Mouse (Mus musculus) stomach, embryonic 16.5 days (tissue): Measurements from ENCODE around the gene Spc24. TPM values are rescaled to one million over a fixed set of nuclear protein-coding genes. Genes with fewer than 3 reads are reported as not detected.
A peak's percentile ranks its signal among the peaks of the same experiment; 100 is the strongest.
"Not testable (repeated sequence)": the region's sequence is repeated elsewhere in the genome, so short reads cannot be mapped to it uniquely, and the experiment has no call there.

ENCODE experiments used
- ATAC-seq: fragments of 200-750 bp; cut with Nextera tagmentation; 2 replicates; pipeline ENCODE4 v1.8.0; 2017; ENCODE audit warnings: moderate number of reproducible peaks, moderate TSS enrichment; ENCODE audit not compliant: insufficient read depth, low FRiP score
- H3K27ac ChIP-seq: fragments of 300-500 bp; sonication (generic); 2 replicates; pipeline ENCODE4 v1.5.1; 2014; ENCODE audit warnings: low read length
- H3K27me3 ChIP-seq: fragments of 300-500 bp; sonication (generic); 2 replicates; pipeline ENCODE4 v1.6.1; 2014; ENCODE audit warnings: low read length, control low read depth, mixed read lengths; ENCODE audit not compliant: control insufficient read depth, insufficient read depth
- H3K36me3 ChIP-seq: fragments of 300-500 bp; sonication (generic); 2 replicates; pipeline ENCODE4 v1.6.1; 2014; ENCODE audit warnings: low read length; ENCODE audit not compliant: control insufficient read depth, insufficient read depth
- H3K4me1 ChIP-seq: fragments of 300-500 bp; sonication (generic); 2 replicates; pipeline ENCODE4 v1.6.1; 2014; ENCODE audit warnings: low read length, control low read depth, mixed read lengths; ENCODE audit not compliant: control insufficient read depth, insufficient read depth
- H3K4me2 ChIP-seq: fragments of 300-500 bp; sonication (generic); 2 replicates; pipeline ENCODE4 v1.6.1; 2014; ENCODE audit warnings: low read depth, low read length, mixed read lengths
- H3K4me3 ChIP-seq: fragments of 300-500 bp; sonication (generic); replicated peaks from 2 replicates; pipeline ENCODE4 v1.5.1; 2014; ENCODE audit warnings: mild to moderate bottlenecking, low read length
- H3K9ac ChIP-seq: fragments of 300-500 bp; sonication (generic); 2 replicates; pipeline ENCODE4 v1.6.1; 2014; ENCODE audit warnings: low read length
- H3K9me3 ChIP-seq: fragments of 300-500 bp; sonication (generic); replicated peaks from 2 replicates; pipeline ENCODE4 v1.6.1; 2016; ENCODE audit warnings: low read length, control low read depth; ENCODE audit not compliant: control insufficient read depth
- WGBS: fragments of 180-500 bp; shearing (Covaris S2); extraction: QIAGEN DNeasy Blood & Tissue Kit; methylation state at CpG from one replicate; pipeline ENCODE4 v1.1.7; 2014; 5-methylcytosine and 5-hydroxymethylcytosine counted together
- polyA plus RNA-seq: library from polyadenylated mRNA; unstranded; fragments of >200 nt; fragmentation: Nextera tagmentation; extraction: Ambion mirVana; gene quantifications from 2 replicates; pipeline ENCODE4 v1.2.1, GENCODE M21; 2015

The Spc24 gene
- polyA plus RNA-seq, 1 experiment from 2014 or later, result 87.5 TPM

DNA sequence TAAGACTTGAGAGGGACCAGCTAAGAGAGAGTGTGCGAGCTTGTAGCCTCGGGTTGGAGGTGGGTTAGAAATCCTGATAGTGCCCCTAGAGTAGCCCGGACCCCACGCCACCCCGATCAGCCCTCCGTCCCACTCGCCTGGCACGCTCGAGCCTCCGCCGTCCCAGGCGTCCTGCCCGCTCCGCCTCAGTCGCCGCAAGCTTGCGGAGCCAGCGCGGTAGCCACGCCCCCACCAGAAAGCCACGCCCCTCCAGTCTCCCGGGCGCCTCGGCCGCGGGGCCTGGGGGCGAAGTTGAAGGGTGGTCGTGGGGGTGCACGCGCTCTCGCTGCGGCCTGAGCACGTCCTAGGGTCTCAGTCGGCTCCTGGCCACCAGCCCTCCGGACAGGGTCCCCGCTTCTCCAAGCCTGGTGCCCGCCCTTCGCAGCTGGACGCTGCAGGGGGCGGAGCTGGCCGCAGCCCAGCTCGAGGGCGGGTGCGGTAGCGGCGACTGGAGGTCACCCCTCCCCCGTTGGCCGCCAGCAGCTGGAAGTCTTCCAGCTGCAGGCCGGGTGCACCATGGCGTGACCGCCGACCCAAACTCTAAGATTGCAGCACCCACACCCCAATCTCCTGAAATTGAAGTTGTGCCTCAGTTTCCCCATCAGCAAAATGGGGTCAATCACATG, 38.4 kb upstream of the Spc24 start, which contains the start of gene Kank2:
Gene Kank2, minus strand, starts transcription at position 400 of the 665 bp plus-strand sequence.
- Histone ChIP-seq H3K4me2 (peak within 1 kb of the TSS; percentile 64), H3K36me3 (peaks cover 14% of the 10 kb centered on the region), H3K27ac (peak within 1 kb of the TSS; percentile 94), H3K4me1 (peaks cover 19% of the 10 kb centered on the region), H3K9me3 (no peaks in the 10 kb centered on the region), H3K27me3 (no peaks in the 10 kb centered on the region), H3K4me3 (peak within 1 kb of the TSS; percentile 83), H3K9ac (peak within 1 kb of the TSS; percentile 94)
- ATAC-seq, result peak; percentile 82
- under 1% methylated on average over 52 of the region's 52 CpGs for WGBS

DNA sequence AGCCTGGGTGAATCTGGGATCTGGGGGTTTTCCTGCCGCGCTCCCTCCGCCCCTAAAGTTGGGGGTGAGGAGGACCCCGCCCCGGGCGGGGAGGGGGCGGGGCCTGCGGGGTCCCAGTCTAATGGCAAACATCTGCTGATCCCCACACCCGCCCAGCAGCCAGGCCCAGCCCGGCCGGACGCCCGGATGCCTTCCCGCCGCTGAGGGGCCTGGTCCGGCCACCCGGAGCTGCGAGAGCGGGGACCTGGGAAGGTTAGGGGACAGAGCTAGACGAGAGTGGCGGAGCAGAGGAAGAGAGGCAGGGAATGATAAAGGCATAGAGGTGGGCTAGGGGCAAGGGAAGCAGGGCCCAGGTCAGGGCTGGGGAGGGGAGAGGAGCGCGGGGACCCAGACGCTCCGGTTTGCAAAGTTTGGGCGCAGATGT, 37.8 kb upstream of the Spc24 start:
- Histone ChIP-seq H3K4me3 (peak overlapping the region; percentile 83), H3K27ac (peak overlapping the region; percentile 94), H3K4me2 (peak overlapping the region; percentile 64), H3K9ac (peak overlapping the region; percentile 94), H3K27me3 (no peaks in the 10 kb centered on the region), H3K9me3 (no peaks in the 10 kb centered on the region), H3K36me3 (peaks cover 14% of the 10 kb centered on the region), H3K4me1 (peaks cover 25% of the 10 kb centered on the region)
- 0% methylated on average over 26 of the region's 26 CpGs for WGBS
- peak; percentile 71 for ATAC-seq

DNA sequence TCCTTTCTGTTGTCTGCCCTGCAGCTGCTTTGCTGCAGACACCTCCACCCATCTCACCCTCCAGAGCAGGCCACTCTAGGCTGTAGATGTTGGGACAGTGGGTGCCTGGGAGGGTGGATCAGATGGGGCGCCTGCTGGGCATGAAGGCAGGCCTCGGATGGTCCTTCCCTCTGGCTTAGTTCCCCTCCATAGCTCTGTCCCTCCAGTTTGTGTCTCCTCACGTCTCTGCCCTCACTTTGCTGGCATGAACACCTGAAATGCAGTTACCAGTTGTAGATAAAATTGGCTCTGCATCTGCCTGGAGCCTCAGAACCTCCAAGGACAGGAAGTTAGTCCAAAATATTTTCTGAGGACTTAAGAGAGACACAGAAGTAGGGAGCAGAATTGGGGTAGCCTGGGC, 36.8 kb upstream of the Spc24 start:
- peak overlapping the region; percentile 64 for H3K4me2 ChIP-seq
- ATAC-seq, result no peak
- no peaks in the 10 kb centered on the region for H3K9me3 ChIP-seq
- H3K27ac ChIP-seq, result peak overlapping the region; percentile 94
- H3K27me3 ChIP-seq, result no peaks in the 10 kb centered on the region
- H3K4me3 ChIP-seq, result peak overlapping the region; percentile 83
- 58% methylated on average over 3 of the region's 3 CpGs for WGBS
- peaks cover 14% of the 10 kb centered on the region for H3K36me3 ChIP-seq
- peaks cover 35% of the 10 kb centered on the region for H3K4me1 ChIP-seq
- peak overlapping the region; percentile 94 for H3K9ac ChIP-seq

DNA sequence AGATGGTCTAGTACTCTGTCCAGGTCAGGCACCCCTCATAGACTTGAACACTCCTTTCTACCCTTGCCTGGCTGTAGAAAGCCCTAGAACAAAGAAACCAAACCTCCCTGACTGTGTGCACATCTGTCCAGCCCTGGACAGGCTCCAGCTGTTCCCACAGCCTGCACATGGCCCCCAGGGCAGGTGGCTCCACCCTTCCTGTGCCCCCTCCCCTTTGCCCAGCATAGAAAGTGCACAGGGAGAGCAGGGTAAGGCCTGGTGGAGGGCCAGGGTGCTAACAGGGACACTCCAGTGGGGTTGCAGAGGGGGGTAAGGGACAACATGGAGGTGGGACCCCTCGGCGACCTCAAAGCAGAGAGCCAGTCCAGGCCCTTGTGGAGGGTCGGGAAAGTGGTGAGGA, 36.2 kb upstream of the Spc24 start:
- Histone ChIP-seq H3K4me2 (peak overlapping the region; percentile 64), H3K36me3 (peaks cover 14% of the 10 kb centered on the region), H3K4me1 (peaks cover 40% of the 10 kb centered on the region), H3K4me3 (peak overlapping the region; percentile 83), H3K27ac (peak overlapping the region; percentile 60), H3K27me3 (no peaks in the 10 kb centered on the region), H3K9ac (peak overlapping the region; percentile 94), H3K9me3 (no peaks in the 10 kb centered on the region)
- ATAC-seq, result no peak
- 30% methylated on average over 3 of the region's 3 CpGs for WGBS

DNA sequence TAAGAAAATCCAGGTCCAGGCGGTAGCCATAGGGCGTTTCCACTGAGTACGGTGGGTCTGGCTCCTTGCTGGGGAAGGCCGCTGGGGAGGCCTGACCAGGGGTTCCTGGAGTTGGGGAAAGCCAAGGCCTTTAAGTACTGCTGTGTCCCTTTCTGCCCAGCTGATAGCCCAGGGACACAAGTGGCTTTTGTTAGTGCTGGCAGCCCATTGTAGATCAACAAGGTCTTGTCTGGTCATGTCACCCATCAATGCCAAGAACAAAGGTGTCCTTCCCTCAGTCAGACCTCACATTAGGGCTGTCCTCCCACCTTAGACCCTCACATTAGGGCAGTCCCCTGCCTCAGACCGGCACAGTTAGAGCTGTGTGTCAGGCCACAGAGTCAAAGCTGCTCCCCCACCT, 35.5 kb upstream of the Spc24 start:
- Histone ChIP-seq H3K36me3 (peaks cover 10% of the 10 kb centered on the region), H3K9me3 (no peaks in the 10 kb centered on the region), H3K27me3 (no peaks in the 10 kb centered on the region), H3K4me2 (peak overlapping the region; percentile 64; the same call in 1 of the 2 replicates), H3K9ac (peak overlapping the region; percentile 94), H3K4me3 (0 out of 2 replicates have a peak overlapping the region, but pooled peaks have one; percentile 83), H3K27ac (no peak overlapping the region), H3K4me1 (peaks cover 40% of the 10 kb centered on the region)
- WGBS, result 72% methylated on average over 5 of the region's 5 CpGs
- no peak for ATAC-seq

DNA sequence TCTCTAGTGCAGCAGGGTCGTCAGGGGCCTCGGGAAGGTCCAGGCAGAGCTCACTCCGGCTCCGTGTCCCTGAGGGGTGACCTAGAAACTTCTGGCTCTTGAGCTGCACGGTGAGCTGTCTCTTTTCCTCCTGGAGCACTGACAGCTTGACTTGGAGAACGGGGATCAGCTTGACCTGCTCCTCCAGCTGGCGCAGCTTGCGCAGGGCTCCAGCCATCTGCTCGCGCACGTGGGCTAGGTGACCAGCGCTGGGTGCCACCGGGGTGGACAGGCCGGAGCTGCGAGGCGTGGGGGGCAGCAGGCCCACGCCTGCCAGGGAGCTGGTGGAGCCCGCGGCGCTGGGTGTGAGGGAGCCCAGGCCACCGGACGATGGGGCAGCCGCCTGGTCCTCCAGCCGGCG, 34.8 kb upstream of the Spc24 start:
- no peak overlapping the region for H3K4me3 ChIP-seq
- H3K4me2 ChIP-seq, result no peak overlapping the region
- no peak for ATAC-seq
- no peak overlapping the region for H3K27ac ChIP-seq
- H3K36me3 ChIP-seq, result peaks cover 10% of the 10 kb centered on the region
- H3K27me3 ChIP-seq, result no peaks in the 10 kb centered on the region
- H3K9me3 ChIP-seq, result no peaks in the 10 kb centered on the region
- WGBS, result 93% methylated on average over 25 of the region's 25 CpGs
- no peak overlapping the region for H3K9ac ChIP-seq
- peaks cover 40% of the 10 kb centered on the region for H3K4me1 ChIP-seq

DNA sequence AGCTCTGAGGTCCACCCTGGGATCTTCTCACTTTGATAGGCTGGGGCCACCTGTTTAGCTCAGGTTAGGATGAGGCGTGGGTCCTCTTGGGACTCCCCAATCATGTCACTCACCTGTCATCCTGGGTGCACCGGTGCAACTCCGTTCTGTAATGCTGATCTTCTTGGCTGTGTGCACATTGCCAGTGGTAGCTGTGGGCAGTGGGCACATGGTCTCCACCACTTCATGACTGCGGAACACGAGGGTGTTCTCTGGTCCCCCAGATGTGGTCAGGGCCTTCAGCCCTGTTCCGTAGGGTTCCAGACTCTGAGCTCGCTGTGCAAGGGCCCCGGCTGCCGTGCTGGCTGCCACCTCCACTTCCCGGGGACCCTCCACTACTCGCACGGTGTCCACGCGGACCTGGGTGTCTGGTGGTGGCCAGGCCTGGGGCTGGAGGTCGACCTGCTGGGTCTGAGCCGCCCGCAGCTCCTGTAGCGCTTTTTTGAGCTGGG, 34.3 kb upstream of the Spc24 start:
- H3K27me3 ChIP-seq, result no peaks in the 10 kb centered on the region
- no peaks in the 10 kb centered on the region for H3K9me3 ChIP-seq
- no peak overlapping the region for H3K4me3 ChIP-seq
- no peak overlapping the region for H3K27ac ChIP-seq
- H3K36me3 ChIP-seq, result peaks cover 10% of the 10 kb centered on the region
- peaks cover 40% of the 10 kb centered on the region for H3K4me1 ChIP-seq
- no peak overlapping the region for H3K9ac ChIP-seq
- no peak overlapping the region for H3K4me2 ChIP-seq
- no peak for ATAC-seq
- WGBS, result 91% methylated on average over 18 of the region's 18 CpGs

DNA sequence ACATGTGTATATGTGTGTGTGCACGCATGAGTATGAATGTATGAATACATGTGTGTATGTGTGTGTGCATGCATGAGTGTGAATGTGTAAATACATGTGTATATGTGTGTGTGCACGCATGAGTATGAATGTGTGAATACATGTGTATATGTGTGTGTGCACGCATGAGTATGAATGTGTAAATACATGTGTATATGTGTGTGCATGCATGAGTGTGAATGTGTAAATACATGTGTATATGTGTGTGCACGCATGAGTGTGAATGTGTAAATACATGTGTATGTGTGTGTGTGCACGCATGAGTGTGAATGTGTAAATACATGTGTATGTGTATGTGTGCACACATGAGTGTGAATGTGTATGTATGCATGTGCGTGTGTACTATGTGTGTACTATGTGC, 33.4 kb upstream of the Spc24 start:
- H3K4me3 ChIP-seq, H3K9me3 ChIP-seq, ATAC-seq, H3K4me2 ChIP-seq, H3K9ac ChIP-seq, H3K27ac ChIP-seq, H3K27me3 ChIP-seq: not testable (repeated sequence)
- WGBS, result 95% methylated on average over 6 of the region's 6 CpGs
- Histone ChIP-seq H3K36me3 (peaks cover 10% of the 10 kb centered on the region), H3K4me1 (peaks cover 40% of the 10 kb centered on the region)

DNA sequence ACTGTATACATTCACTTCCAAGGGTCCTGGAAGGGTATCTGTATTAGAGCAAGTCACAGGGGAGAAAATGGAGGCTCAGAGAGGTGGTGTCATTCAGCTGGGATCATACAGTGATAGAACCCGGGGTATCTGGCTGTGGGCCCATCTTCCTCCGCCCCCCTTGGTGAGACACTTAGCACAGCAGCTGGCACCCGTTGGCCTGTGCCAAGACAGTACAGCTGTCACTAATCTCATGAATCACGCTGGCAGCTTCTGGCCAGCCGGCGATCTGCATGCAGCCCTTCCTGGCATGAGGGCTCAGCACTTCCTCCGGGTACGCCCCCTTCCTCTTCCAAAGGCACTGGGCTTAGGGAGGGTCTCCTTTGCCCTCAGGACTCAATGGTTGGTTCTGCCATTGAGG, 32.5 kb upstream of the Spc24 start:
- Histone ChIP-seq H3K9me3 (no peaks in the 10 kb centered on the region), H3K9ac (0 out of 2 replicates have a peak overlapping the region, but pooled peaks have one; percentile 28), H3K4me1 (peaks cover 40% of the 10 kb centered on the region), H3K27me3 (no peaks in the 10 kb centered on the region), H3K36me3 (peaks cover 10% of the 10 kb centered on the region), H3K4me3 (no peak overlapping the region), H3K27ac (no peak overlapping the region), H3K4me2 (peak overlapping the region; percentile 31)
- ATAC-seq, result 0 out of 2 replicates have a peak, but pooled peaks have one; percentile 10
- 45% methylated on average over 8 of the region's 8 CpGs for WGBS
